Mouse (Mus musculus) CD4-positive, CD25-positive, alpha-beta regulatory T cell, adult 2 months (primary cell): ENCODE measurements around the gene Cacna1c.

Source experiments
- DNase-seq: peaks from one replicate; pipeline ENCODE4 v3.0.0-alpha.2; 2012; ENCODE audit warnings: low read depth, low spot score

Gene Cacna1c

DNA sequence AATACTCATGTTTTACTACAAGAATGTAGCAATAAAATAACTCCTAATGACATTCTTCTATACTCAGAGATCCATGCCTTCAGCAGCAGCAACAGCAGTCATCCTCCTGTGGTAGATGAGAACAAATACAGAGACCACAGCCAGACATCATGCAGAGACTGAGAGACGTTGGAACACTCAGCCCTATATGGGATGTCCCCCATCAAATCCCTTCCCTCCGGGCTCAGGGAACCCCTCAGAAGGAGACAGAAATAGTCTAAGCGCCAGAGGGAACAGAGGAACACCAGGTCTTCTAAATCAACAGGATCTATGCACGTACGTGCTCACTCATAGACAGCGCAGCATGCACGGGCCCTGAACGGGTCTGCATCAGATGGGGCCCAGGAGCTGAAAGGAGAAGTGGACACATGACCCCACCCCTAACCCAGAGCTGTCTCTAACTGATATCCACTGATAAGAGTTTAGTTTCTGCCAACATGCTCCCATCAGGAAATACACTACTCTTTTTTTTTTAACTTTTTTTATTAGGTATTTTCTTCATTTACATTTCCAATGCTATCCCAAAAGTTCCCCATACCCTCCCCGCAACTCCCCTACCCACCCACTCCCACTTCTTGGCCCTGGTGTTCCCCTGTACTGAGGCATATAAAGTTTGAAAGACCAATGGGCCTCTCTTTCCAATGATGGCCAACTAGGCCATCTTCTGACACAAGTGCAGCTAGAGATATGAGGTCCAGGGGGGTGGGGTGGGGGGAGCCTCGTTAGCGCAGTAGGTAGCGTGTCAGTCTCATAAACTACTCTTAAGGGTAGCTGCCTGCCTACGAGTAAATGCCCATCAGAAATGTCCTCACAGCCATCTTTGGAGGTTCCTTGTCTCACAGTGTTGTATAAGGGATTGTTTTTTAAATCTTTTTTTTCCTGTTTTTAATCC is 182.8 kb downstream of the Cacna1c start:
- no peak for DNase-seq

DNA sequence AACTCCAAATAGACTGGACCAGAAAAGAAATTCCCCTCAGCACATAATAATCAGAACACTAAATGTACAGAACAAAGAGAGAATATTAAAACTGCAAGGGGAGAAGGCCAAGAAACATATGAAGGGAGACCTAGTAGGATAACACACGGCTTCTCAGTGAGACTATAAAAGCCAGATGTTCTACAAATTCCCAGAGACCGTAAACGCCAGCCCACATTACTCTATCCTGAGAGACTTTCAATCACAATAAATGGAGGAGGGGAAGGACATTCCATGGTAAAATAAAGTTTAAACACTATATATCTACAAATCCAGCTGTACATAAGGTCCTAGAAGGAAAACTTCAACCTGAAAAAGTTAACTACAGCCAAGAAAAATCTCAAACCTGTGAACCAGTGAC is 185.3 kb downstream of the Cacna1c start:
- DNase-seq: no peak

GRCm38 (mm10) chr6:119009526-119009925 is 186.7 kb downstream of the Cacna1c start:
- DNase-seq: no peak

DNA sequence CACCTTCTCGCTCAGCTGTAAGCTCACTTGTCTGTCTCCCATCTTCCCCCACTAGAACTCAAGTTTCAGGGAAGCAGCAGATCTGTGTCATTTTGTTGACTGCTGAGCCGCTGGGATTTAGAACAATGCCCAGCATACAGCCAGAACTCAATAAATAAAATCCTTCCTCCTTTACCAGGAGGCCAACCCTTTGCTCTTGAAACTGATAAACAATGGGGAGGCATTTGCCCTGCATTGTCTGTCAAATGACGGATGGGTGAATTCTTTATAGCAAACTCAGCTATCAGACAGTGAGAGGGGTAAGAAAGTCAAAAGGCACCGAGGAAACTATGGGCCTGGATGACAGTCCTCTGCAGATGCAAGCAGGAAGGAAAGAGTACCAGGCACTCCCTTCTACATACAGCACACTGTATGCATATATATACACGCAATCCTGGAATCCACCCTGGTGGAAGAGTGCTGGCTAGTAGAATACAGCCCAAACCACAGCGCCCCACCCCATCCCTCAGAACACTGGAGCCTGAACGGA is 187.5 kb downstream of the Cacna1c start:
- no peak for DNase-seq

DNA sequence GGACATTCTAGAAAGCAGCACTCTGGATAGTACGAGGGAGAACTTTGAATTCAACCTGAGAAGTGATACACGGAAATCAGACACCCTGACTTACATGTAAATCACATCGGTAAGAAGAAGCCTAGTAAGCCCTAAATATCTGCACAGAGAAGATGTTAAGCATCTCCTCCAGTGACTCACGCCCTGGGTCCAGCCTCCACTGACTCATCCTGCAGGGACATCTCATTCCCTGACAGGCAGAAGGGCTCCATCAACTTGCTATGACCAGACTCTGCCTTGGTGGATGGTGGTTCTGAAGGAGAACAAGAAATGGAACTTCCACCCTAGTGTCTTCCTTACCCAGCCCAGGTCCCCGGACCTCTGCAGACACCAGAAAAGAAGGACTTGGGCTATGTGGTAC is 191.6 kb downstream of the Cacna1c start:
- DNase-seq: no peak

GRCm38 (mm10) chr6:119001442-119001841 is 194.8 kb downstream of the Cacna1c start:
- no peak for DNase-seq

GRCm38 (mm10) chr6:119000255-119000654 is 196.0 kb downstream of the Cacna1c start:
- no peak for DNase-seq

GRCm38 (mm10) chr6:118999329-118999875 is 196.8 kb downstream of the Cacna1c start:
- no peak for DNase-seq

GRCm38 (mm10) chr6:118997397-118997796 is 198.8 kb downstream of the Cacna1c start:
- DNase-seq: no peak

- no peak for DNase-seq
Measured at GRCm38 (mm10) chr6:118994272-118995061, 201.8 kb downstream of the Cacna1c start.

GRCm38 (mm10) chr6:118992391-118992790 is 203.8 kb downstream of the Cacna1c start:
- no peak for DNase-seq

DNA sequence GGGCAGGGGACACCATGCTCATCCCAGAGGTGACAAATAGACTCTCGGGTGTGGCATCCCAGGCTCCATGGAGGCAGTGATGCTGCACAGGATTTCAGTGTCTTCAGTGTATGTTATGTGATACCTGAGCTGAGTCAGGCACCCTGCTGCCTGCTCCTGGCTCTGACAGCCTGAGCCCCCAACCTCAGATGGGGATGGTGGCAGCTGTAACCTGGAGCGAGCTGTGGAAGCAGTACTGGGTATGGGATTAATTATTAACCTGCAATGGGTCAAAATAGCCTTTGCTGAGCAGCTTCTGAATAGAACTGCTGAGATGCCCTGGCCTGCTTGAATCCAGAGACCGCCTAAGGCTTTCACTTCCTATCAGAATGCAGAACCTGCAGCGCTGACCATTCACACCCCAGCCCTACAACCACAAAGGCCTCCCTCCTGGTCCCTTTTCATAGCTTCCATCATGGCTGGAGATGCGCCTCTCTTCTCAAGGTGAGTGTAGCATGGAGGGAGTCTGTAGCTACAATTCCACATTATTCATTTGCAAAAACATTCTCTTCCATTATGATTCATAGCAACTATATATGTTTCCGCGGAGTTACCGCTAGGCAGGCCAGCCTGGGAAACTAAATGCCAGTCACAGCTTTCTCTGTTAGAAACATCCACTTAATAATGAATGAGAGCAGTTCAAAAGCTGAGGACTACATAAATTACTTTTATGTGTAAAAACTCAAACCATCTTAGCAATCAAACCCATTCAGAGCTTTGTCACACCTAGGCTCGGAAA is 206.0 kb downstream of the Cacna1c start:
- no peak for DNase-seq

DNA sequence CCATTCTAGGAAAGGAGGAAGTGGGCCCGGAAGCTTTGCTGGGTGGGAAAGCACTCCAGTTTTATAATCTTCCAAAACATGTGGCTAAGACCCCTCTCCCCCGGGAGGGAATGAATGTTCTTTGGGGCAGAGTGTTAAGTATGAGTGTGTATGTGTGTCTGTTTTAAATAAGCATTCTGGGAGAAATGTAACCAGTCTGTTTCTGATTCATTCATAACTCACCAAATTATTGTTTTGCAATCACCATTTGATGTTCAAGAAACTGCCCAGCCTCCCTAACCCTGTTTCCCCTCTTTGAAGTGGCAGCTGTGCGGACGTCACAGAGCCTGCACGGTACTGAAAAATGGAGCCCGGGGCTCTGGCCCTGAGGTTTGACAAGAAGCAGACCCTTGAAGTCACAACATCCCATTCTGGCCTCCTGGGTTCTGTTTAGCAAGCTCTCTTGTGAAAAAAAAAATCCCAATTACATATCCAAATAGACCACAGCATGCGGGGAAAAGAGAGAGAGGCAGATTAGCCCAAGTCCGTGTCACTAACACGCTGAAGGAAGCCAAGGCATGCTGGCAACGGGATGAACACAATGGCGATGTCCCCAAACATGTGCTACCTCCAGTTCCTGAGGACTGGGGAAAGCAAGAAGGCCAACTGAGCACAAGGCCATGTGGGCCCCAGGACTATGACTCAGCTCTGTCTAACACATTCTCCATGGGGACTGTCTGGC is 211.9 kb downstream of the Cacna1c start:
- DNase-seq: no peak

GRCm38 (mm10) chr6:118983471-118984040 is 212.7 kb downstream of the Cacna1c start:
- no peak for DNase-seq

DNA sequence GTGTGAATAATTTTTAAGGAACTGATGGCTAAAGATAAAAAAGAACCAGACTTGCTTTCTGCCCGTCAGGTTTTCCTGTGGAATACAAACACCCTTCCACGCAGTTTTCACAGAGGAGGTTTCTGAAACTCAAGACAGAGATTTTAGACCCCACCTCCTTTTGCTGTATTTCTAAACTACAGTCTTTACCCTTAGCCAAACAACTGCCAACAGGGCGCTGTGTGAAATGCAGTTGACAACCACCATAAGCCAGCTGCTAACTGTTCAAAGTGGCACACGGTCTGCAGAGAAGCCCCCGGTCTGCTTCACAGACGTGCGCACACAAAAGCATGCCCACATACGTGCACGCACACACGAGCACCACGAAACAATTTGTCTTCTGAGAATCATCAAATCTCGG is 216.0 kb downstream of the Cacna1c start:
- no peak for DNase-seq

DNA sequence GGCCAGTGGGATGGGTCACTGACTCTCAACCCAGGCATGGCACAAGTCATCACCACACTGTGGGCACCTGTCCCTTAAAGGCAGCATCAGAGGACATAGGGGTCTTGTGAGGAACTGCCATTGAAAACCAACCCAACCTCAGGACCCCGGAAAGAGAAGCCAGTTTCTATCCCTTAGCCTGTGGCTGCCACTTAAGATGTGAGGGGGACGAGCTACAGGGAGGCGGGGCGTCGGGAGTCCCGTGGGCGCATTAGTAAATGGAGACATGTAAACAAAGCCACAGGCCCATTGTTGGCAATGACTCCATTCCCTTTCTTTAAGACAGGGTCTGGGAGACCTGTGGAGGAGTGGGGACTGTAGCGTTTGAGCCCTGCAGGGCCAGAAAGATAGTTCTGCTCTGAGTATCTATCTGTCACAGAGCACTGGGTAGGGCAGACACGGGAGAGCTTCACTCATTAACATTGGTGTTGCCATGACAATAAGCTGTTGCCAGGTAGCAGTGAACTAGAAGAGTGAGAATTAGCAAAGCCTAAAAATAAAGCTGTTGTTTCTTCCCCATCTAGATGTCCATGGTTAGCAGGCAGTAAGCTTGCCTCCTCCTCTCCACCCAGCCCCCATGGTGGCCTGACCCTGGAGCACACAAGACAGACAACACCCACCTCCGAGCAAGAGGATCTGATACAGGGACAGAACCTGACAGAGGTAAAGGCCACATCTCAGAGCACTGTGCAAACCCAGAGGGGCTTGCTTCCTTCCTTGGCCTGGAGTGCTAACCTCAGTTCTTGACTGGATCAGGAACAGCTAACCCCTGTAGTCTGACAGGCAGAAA is 218.6 kb downstream of the Cacna1c start:
- DNase-seq: no peak

DNA sequence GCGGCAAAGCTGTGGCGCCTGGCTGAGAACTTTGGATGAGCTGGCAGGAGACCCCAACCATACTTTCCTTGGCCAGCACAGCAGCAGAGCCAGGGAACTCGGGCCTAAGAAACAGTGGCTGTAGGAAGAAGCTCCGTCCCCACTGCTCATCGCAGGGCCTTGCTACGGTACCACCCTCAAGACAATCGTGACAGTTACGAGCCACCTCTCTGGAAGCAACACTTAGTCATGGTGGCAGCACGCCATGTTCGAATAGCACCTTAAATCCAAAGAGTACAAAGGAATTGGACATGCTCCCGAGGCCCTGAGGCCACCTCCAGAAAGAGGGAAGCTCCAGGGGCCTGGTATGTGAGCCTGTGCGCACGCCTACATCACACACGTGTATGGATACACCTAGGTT is 219.6 kb downstream of the Cacna1c start:
- no peak for DNase-seq

- no peak for DNase-seq
Measured at GRCm38 (mm10) chr6:118971844-118972531, 224.2 kb downstream of the Cacna1c start.

GRCm38 (mm10) chr6:118968776-118969175 is 227.4 kb downstream of the Cacna1c start:
- DNase-seq: no peak
